Mouse (Mus musculus) bone marrow macrophage, adult 2 months (primary cell): ENCODE measurements around the gene Bcl2l11. TPM values are rescaled to one million over a fixed set of nuclear protein-coding genes. Genes with fewer than 3 reads are reported as not detected.

Source experiments
- H3K27ac ChIP-seq: 2 replicates; pipeline ENCODE4 v1.5.1; 2012; ENCODE audit warnings: low read depth, low read length; ENCODE audit not compliant: insufficient read depth
- H3K4me1 ChIP-seq: 2 replicates; pipeline ENCODE4 v1.6.1; 2012; ENCODE audit warnings: low read length; ENCODE audit not compliant: control insufficient read depth, insufficient read depth
- H3K4me3 ChIP-seq: 2 replicates; pipeline ENCODE4 v1.5.1; 2012; ENCODE audit warnings: mild to moderate bottlenecking, low read length, moderate library complexity; ENCODE audit not compliant: insufficient read depth
- CTCF ChIP-seq: IDR thresholded peaks from 2 replicates; pipeline ENCODE4 v1.5.1; 2012; ENCODE audit warnings: low read depth, mild to moderate bottlenecking, low read length, moderate library complexity
- POLR2A ChIP-seq: IDR thresholded peaks from 2 replicates; pipeline ENCODE4 v1.6.1; 2012; ENCODE audit warnings: mild to moderate bottlenecking, low read depth, low read length, borderline replicate concordance
- polyA plus RNA-seq: library from polyadenylated mRNA; stranded (reverse); fragments of >200 nt; gene quantifications from 2 replicates; pipeline ENCODE4 v1.2.4, GENCODE M21; 2012; ENCODE audit not compliant: missing spikeins, insufficient read depth, insufficient read length

Gene Bcl2l11
- polyA plus RNA-seq, 1 experiment: 60.5 TPM

GRCm38 (mm10) chr2:128136769-128137433 lies 11.1 kb downstream of the Bcl2l11 start:
- peaks cover 51% of the 10 kb centered on the region for H3K4me1 ChIP-seq
- no peak overlapping the region for H3K4me3 ChIP-seq
- no peak for TF ChIP-seq POLR2A
- TF ChIP-seq CTCF: no peak
- no peak overlapping the region for H3K27ac ChIP-seq

GRCm38 (mm10) chr2:128137480-128138276 lies 11.8 kb downstream of the Bcl2l11 start:
- Histone ChIP-seq H3K27ac (no peak overlapping the region), H3K4me3 (no peak overlapping the region), H3K4me1 (peaks cover 49% of the 10 kb centered on the region)
- TF ChIP-seq POLR2A: no peak
- no peak for TF ChIP-seq CTCF

GRCm38 (mm10) chr2:128138924-128139323 lies 13.1 kb downstream of the Bcl2l11 start:
- Histone ChIP-seq H3K4me1 (peaks cover 38% of the 10 kb centered on the region), H3K4me3 (no peak overlapping the region), H3K27ac (no peak overlapping the region)
- no peak for TF ChIP-seq POLR2A
- TF ChIP-seq CTCF: no peak

GRCm38 (mm10) chr2:128139781-128140180 lies 13.9 kb downstream of the Bcl2l11 start:
- H3K4me3 ChIP-seq: no peak overlapping the region
- no peak overlapping the region for H3K27ac ChIP-seq
- TF ChIP-seq POLR2A (no peak), CTCF (no peak)
- peaks cover 32% of the 10 kb centered on the region for H3K4me1 ChIP-seq

GRCm38 (mm10) chr2:128140183-128140582 lies 14.3 kb downstream of the Bcl2l11 start:
- Histone ChIP-seq H3K4me3 (no peak overlapping the region), H3K4me1 (peaks cover 29% of the 10 kb centered on the region), H3K27ac (no peak overlapping the region)
- TF ChIP-seq POLR2A: no peak
- no peak for TF ChIP-seq CTCF

- Histone ChIP-seq H3K4me3 (no peak overlapping the region), H3K4me1 (peaks cover 18% of the 10 kb centered on the region), H3K27ac (no peak overlapping the region)
- TF ChIP-seq CTCF (no peak), POLR2A (no peak)
Measured at GRCm38 (mm10) chr2:128143992-128144391, 18.2 kb downstream of the Bcl2l11 start.

GRCm38 (mm10) chr2:128145433-128145832 lies 19.6 kb downstream of the Bcl2l11 start:
- Histone ChIP-seq H3K4me1 (peaks cover 18% of the 10 kb centered on the region), H3K27ac (no peak overlapping the region), H3K4me3 (no peak overlapping the region)
- TF ChIP-seq POLR2A (no peak), CTCF (no peak)

- H3K4me3 ChIP-seq: no peak overlapping the region
- H3K4me1 ChIP-seq: peaks cover 24% of the 10 kb centered on the region
- no peak for TF ChIP-seq POLR2A
- no peak for TF ChIP-seq CTCF
- no peak overlapping the region for H3K27ac ChIP-seq
Measured at GRCm38 (mm10) chr2:128149596-128149995, 23.8 kb downstream of the Bcl2l11 start.

- Histone ChIP-seq H3K27ac (no peak overlapping the region), H3K4me3 (no peak overlapping the region), H3K4me1 (peaks cover 27% of the 10 kb centered on the region)
- TF ChIP-seq POLR2A (no peak), CTCF (no peak)
Measured at GRCm38 (mm10) chr2:128152211-128152610, 26.4 kb downstream of the Bcl2l11 start.
